Mouse (Mus musculus): ENCODE measurements around the gene Atf6b. TPM values are rescaled to one million over a fixed set of nuclear protein-coding genes. Genes with fewer than 3 reads are reported as not detected.
A peak's percentile ranks its signal among the peaks of the same experiment; 100 is the strongest.

Gene Atf6b
- total and polyA plus RNA-seq, 2 experiments from 2014 or later: 57.4 to 83.0 TPM

- Histone ChIP-seq H3K9me3 (ENCODE audit: low read length) (no peaks in the 10 kb centered on the region), H3K27ac (ENCODE audit: low read depth, low read length) (no peak overlapping the region), H3K4me1 (ENCODE audit: insufficient read depth, low read length) (no peaks in the 10 kb centered on the region), H3K9ac (replicated peaks; ENCODE audit: low read length, poor library complexity, severe bottlenecking) (no peak overlapping the region), H3K4me2 (ENCODE audit: low read depth, low read length, poor library complexity, severe bottlenecking) (no peak overlapping the region), H3K36me3 (ENCODE audit: insufficient read depth, low read length) (no peaks in the 10 kb centered on the region), H3K4me3 (ENCODE audit: low read depth, low read length) (no peak overlapping the region), H3K27me3 (ENCODE audit: insufficient read depth, low read length) (no peaks in the 10 kb centered on the region; the same call in 1 of the 2 replicates)
- no peak for TF ChIP-seq CTCF (IDR thresholded peaks at IDR 0.05)
- DNase-seq (ENCODE audit: low spot score): no peak
- ATAC-seq (ENCODE audit: low FRiP score): no peak
- 75% methylated on average over 8 of the region's 8 CpGs for WGBS
Measured at GRCm38 (mm10) chr17:34683179-34683578, 36.2 kb downstream of the Atf6b start.

GRCm38 (mm10) chr17:34683686-34684220, 36.8 kb downstream of the Atf6b start:
- Histone ChIP-seq H3K9me3 (ENCODE audit: low read length) (no peaks in the 10 kb centered on the region), H3K9ac (replicated peaks; ENCODE audit: low read length, poor library complexity, severe bottlenecking) (no peak overlapping the region), H3K4me1 (ENCODE audit: insufficient read depth, low read length) (no peaks in the 10 kb centered on the region), H3K4me3 (ENCODE audit: low read depth, low read length) (no peak overlapping the region), H3K27ac (ENCODE audit: low read depth, low read length) (no peak overlapping the region), H3K4me2 (ENCODE audit: low read depth, low read length, poor library complexity, severe bottlenecking) (no peak overlapping the region), H3K36me3 (ENCODE audit: insufficient read depth, low read length) (no peaks in the 10 kb centered on the region), H3K27me3 (ENCODE audit: insufficient read depth, low read length) (no peaks in the 10 kb centered on the region; the same call in 1 of the 2 replicates)
- DNase-seq (ENCODE audit: low spot score): no peak
- TF ChIP-seq CTCF (IDR thresholded peaks at IDR 0.05): no peak
- 69% methylated on average over 10 of the region's 10 CpGs for WGBS
- ATAC-seq (ENCODE audit: low FRiP score): no peak

DNA sequence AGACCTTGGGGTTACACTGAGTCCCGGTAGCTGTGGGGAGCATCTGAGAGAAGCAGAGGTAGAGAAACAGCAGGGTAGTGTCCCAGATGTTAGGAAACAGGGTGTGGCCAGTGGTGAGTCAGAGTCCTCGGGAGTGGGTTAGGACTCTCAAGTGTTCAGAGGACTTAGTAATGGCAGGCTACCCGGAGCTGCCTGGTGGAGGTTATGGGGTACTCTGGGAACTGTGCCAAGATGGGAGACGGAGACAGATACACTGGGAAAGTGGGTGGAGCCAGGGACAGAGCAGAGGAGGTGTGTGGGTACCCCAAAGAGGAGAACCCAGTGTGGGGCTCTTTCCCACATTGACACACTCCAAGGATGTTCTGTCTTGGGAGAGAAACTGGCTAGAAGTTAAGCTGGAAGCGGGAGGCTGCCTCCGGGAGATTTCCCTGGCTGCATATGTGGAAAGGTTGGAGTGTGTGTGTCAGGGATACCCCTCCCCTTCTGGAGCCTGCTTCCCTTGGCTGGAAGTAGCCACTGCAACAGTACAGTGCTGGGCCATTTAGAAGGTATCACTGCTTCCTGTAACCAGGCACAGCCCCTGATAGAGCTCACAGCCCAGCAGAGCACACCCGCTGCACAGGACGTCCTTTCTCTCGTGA, 37.4 kb downstream of the Atf6b start:
- TF ChIP-seq CTCF (IDR thresholded peaks at IDR 0.05): no peak
- DNase-seq (ENCODE audit: low spot score): no peak
- Histone ChIP-seq H3K4me3 (ENCODE audit: low read depth, low read length) (no peak overlapping the region), H3K9me3 (ENCODE audit: low read length) (no peaks in the 10 kb centered on the region), H3K36me3 (ENCODE audit: insufficient read depth, low read length) (no peaks in the 10 kb centered on the region), H3K4me1 (ENCODE audit: insufficient read depth, low read length) (no peaks in the 10 kb centered on the region), H3K9ac (replicated peaks; ENCODE audit: low read length, poor library complexity, severe bottlenecking) (no peak overlapping the region), H3K4me2 (ENCODE audit: low read depth, low read length, poor library complexity, severe bottlenecking) (no peak overlapping the region), H3K27me3 (ENCODE audit: insufficient read depth, low read length) (no peaks in the 10 kb centered on the region), H3K27ac (ENCODE audit: low read depth, low read length) (no peak overlapping the region)
- ATAC-seq (ENCODE audit: low FRiP score): no peak
- WGBS: 64% methylated on average over 9 of the region's 9 CpGs

DNA sequence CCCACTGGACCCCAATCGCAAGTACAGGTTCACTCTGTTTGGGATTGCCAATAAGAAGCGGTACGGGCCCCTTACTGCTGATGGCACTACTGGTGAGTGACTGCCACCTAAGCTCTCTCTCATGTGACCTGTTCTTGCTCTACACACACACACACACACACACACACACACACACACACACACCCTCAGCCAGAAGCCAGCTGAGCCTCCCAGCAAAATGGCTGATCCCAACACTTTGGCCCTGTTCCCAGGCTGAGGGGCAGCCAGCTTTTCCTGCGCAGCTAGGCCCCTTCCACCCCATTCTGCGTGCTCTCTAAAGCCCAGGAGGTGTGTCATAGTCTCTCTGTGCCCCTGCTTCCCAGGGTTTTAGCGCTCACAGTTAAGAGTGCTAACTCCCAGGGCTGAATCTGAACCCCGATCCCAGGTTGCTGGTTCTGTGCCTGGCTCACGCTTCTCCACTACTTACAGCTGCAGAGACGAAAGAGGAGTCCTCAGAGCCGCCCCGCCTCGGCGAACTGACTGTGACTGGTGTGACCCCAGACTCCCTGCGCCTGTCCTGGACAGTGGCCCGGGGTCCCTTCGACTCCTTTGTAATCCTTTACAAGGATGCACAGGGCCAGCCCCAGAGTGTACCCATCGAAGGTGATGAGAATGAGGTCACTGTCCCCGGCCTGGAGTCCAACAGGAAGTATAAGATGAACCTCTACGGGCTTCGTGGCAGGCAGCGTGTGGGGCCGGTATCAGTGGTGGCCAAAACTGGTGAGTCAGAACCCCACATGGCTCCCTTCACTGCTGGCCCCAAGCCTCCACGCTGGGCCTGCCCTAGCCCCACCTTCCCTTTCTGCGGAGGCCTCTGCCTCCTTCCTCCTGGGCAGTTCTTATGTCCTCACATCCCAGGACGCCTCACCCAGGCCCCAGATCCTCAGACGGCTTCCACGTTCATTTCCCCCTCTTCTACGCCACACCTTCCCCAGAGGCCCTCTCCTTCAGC, 38.5 kb downstream of the Atf6b start:
- peak; percentile 32; the same call in 1 of the 2 replicates for ATAC-seq (ENCODE audit: low FRiP score)
- WGBS: 80% methylated on average over 28 of the region's 28 CpGs
- TF ChIP-seq CTCF (IDR thresholded peaks at IDR 0.05): no peak

GRCm38 (mm10) chr17:34688889-34689288, 41.9 kb downstream of the Atf6b start:
- Histone ChIP-seq H3K4me1 (ENCODE audit: insufficient read depth, low read length) (no peaks in the 10 kb centered on the region), H3K27me3 (ENCODE audit: insufficient read depth, low read length) (no peaks in the 10 kb centered on the region), H3K9ac (replicated peaks; ENCODE audit: low read length, poor library complexity, severe bottlenecking) (no peak overlapping the region), H3K27ac (ENCODE audit: low read depth, low read length) (no peak overlapping the region), H3K4me3 (ENCODE audit: low read depth, low read length) (no peak overlapping the region), H3K36me3 (ENCODE audit: insufficient read depth, low read length) (no peaks in the 10 kb centered on the region), H3K4me2 (ENCODE audit: low read depth, low read length, poor library complexity, severe bottlenecking) (no peak overlapping the region), H3K9me3 (ENCODE audit: low read length) (no peaks in the 10 kb centered on the region)
- no peak for TF ChIP-seq CTCF (IDR thresholded peaks at IDR 0.05)
- DNase-seq (ENCODE audit: low spot score): no peak
- ATAC-seq (ENCODE audit: low FRiP score): no peak
- 94% methylated on average over 7 of the region's 7 CpGs for WGBS

More for the DNA sequence above, 38.5 kb downstream of the Atf6b start:
- no peak overlapping the region for H3K4me3 ChIP-seq (ENCODE audit: low read depth, low read length)
- no peaks in the 10 kb centered on the region for H3K4me1 ChIP-seq (ENCODE audit: insufficient read depth, low read length)
- H3K27me3 ChIP-seq (ENCODE audit: insufficient read depth, low read length): no peaks in the 10 kb centered on the region
- H3K36me3 ChIP-seq (ENCODE audit: insufficient read depth, low read length): no peaks in the 10 kb centered on the region
- H3K27ac ChIP-seq (ENCODE audit: low read depth, low read length): peak overlapping the region; percentile 51; the same call in 1 of the 2 replicates
- no peaks in the 10 kb centered on the region for H3K9me3 ChIP-seq (ENCODE audit: low read length)
- no peak overlapping the region for H3K9ac ChIP-seq (replicated peaks; ENCODE audit: low read length, poor library complexity, severe bottlenecking)
- DNase-seq (ENCODE audit: low spot score): peak; percentile 89
- no peak overlapping the region for H3K4me2 ChIP-seq (ENCODE audit: low read depth, low read length, poor library complexity, severe bottlenecking)
